Mouse (Mus musculus): Measurements from ENCODE around the gene Rrp9.
"Not testable (repeated sequence)": the region's sequence is repeated elsewhere in the genome, so short reads cannot be mapped to it uniquely, and the experiment has no call there.

Rrp9 gene

DNA sequence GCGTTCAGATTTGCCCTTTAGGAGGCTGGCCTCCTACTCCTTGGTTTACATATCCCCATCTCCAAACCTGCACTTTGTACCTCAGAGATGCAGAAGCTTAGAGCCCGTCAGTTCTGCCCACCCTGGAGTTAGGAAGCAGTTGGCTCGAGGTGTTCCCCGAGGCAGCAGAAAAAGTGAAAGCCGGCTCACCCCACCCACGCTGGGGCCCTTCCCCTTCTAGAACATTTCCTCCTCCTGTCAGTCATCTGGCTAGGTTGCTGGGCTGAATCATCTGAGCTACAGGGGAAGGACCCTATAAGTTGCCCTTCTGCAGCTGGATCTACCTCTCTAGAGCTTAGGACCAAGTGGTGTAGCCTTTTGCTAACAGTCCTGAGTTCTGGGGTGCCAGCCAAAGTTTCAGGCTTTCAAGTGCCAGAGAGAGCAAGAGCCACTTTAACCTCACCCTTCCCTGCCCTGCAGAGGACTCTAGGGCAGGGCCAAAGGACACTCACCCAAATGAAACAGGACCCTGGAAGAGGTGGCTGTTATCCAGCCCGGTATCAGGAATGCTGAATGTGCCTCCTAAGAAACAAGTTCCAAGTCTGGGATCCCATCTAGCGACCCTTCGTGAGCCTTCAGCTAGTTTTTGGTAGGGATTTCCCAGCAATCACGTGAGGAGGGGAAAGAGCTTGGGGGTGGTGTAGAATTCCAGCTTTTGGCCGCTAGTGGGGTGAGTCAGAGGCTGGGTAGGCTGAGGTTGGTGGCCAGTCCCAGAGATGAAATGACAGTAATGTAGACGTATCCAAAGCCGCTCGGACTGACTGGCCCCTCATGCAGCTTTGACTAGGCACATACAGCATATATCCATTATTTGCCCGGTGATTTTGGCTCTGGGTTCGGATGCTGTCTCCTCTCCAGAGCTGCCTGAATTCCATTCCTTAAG is 500 bp downstream of the Rrp9 start:
- DNase-seq = peak; percentile 80 to 83

DNA sequence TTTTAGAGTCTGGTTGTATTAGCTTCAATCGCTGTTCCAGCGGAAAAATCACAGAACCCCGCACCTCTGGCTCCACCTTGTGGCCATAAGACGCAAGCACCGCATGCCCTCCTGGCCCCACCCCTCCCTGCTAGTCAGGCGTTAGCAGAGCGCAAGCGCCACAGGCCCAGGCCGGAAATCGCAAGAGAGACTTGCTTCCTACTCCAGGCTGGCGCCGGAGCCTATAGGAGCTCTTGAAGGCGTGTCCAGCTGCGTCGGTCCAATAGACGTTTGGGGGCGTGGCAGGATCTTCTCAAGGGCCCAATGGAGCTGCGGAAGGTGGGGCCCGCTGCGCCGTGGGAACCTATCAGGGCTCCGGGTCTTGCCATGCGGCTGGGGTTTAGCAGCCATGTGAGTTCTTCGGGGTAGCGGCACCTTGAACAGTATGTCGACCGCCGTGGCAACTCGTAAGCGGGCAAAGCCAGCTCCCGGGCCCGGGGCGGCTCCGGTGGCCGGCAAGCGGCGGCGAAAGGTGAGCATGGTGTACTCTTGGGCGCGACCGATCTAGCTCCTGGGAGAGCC is 1.2 kb downstream of the Rrp9 start, which contains the start of gene Parp3:
TSS of gene Parp3 (minus strand) at position 26 of the 561 bp plus-strand sequence.
- peak; percentile 99 to 100 for DNase-seq

- peak in 1 of 2 experiments; percentile 17 for DNase-seq
Observed at GRCm38 (mm10) chr9:106477649-106478048, 1.9 kb downstream of the Rrp9 start.

- DNase-seq = no peak
Observed at GRCm38 (mm10) chr9:106478101-106478500, 2.3 kb downstream of the Rrp9 start.

- DNase-seq = peak in 1 of 2 experiments; percentile 16
Observed at GRCm38 (mm10) chr9:106480541-106480940, 4.8 kb downstream of the Rrp9 start.

GRCm38 (mm10) chr9:106481075-106481474 is 5.3 kb downstream of the Rrp9 start:
- DNase-seq = peak in 1 of 2 experiments; percentile 21

- DNase-seq = peak in 1 of 2 experiments; percentile 15
Observed at GRCm38 (mm10) chr9:106481676-106482075, 5.9 kb downstream of the Rrp9 start.

DNA sequence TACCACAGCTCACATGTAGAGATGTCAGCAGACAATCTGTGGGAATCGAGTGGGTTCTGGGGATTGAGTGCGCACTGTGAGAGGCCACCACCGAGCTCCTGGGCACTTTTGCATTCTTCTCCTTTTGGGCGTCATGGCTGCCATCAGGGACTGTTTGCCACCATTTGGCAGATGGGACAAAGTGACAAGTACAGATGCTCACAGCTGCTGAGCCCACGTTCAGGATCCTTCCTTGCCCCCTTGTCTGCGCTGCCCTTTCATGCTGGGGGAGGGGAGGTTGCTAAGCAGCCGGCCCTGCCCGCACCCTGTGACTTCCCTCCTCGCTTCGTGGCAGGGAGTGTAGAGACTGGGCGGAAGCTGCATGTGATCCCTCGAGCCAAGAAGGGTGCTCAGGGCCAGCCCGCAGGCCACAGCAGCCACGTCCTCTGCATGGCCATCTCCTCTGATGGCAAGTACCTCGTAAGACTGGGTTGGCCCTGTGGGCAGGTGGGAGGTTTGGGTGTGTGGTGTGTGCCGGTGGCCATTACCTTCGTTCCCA is 6.9 kb downstream of the Rrp9 start:
- peak in 1 of 2 experiments; percentile 10 for DNase-seq

DNA sequence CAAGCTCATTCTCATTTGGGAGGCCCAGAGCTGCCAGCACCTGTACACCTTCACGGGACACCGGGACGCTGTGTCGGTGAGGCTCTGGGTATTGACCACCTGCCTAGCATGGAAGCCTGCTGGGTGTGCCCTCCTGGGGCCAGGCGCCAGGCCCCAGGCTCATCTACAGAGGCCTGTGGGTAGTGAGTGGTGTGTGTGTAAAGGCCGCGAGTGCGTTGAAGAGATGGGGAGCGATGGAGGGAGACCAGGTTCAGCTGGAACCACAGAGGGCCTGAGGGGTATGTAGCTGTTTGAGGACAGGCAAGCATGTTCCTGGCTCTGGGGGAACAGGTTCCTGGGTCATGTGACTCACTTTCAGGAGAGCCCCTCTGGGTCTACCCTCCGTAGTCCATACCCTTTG is 7.4 kb downstream of the Rrp9 start:
- peak in 1 of 2 experiments; percentile 23 for DNase-seq

GRCm38 (mm10) chr9:106483606-106484005 is 7.8 kb downstream of the Rrp9 start:
- peak in 1 of 2 experiments; percentile 20 for DNase-seq

GRCm38 (mm10) chr9:106485076-106485475 is 9.3 kb downstream of the Rrp9 start:
- no peak for DNase-seq

DNA sequence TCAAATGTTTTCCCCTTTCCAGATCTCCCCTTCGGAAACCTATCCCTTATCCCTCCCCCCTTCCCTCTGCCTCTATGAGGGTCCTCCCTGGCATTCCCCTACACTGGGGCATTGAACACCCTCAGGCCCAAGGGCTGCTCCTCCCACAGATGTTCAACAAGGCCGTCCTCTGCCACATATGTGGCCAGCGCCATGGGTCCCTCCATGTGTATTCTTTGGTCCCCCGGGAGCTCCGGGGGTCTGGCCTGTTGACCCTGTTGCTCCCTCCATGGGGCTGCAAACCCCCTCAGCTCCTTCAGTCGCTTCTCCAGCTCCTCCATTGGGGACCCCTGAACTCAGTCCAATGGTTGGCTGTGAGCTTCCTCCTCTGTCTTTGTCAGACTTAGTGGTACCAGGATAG is 11.8 kb downstream of the Rrp9 start:
- DNase-seq = not testable (repeated sequence)

GRCm38 (mm10) chr9:106499667-106500066 is 23.9 kb downstream of the Rrp9 start, which contains the start of gene Iqcf1:
Iqcf1 (plus strand) TSS chr9:106499967.
- no peak for DNase-seq

DNA sequence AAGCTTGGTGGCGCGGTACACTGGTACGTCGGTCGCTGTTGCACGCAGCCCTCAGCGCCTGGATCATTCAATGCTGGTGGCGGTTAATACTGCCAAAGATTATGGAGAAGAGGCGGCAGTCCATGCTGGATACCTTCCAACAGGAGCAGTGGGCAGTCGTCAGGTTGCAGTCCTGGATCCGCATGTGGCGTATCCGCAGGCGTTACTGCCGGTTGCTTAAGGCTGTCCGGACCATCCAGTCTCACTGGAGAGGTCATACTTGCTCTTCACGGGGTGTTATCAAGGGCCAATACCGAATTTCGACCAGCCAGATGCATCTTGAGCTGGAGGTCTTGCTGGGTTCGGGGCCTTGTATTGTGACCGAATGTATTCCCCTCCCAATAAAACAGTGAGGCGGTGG is 26.1 kb downstream of the Rrp9 start:
- DNase-seq = no peak

DNA sequence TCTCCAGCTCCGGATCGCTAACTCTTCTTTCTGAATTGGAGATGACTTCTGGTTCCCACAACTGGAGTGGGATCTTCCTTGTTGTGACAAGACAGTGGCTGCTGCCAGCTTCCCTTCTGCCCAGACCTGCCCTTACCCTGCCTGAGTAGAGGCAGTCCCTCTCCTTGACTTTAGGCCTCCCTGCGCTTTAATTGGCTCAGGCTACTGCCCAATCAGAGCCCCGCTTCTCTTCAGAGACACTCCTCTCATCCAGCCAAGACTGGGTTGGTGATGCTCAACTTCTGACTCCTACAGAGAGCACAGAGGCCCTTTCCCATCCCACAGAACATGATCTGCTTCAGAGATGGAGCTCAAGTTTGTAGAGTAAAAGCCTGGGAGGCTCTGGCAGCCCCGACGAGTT is 28.5 kb downstream of the Rrp9 start:
- no peak for DNase-seq

- DNase-seq = no peak
Observed at GRCm38 (mm10) chr9:106509356-106509755, 33.6 kb downstream of the Rrp9 start.

- DNase-seq = peak; percentile 27 to 45
Observed at GRCm38 (mm10) chr9:106512729-106513450, 37.1 kb downstream of the Rrp9 start.

GRCm38 (mm10) chr9:106513566-106513965 is 37.8 kb downstream of the Rrp9 start:
- DNase-seq = no peak

- no peak for DNase-seq
Observed at GRCm38 (mm10) chr9:106514273-106514672, 38.5 kb downstream of the Rrp9 start, which contains the start of gene Iqcf5. Iqcf5 (plus strand) TSS chr9:106514573.

DNA sequence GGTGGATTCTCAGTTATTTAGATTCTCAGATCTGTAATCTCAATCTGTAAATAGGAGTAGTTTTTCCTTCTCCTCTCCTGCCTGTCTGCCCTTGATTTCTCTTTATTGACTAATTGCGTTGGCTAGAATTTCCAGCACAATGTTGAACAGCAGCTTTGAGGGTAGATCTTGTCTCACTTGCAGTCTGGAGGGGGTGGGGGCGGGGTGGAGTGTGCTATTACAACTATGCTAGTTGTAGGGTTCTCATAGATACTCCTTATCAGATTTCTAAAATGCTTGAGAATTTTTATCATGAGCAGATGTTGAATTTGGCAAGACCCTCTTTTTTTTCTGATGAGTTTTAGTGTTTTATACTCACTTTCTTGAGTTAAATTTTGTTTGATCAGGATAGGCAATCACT is 43.7 kb downstream of the Rrp9 start:
- no peak for DNase-seq

- no peak for DNase-seq
Observed at GRCm38 (mm10) chr9:106519909-106520308, 44.1 kb downstream of the Rrp9 start.

DNA sequence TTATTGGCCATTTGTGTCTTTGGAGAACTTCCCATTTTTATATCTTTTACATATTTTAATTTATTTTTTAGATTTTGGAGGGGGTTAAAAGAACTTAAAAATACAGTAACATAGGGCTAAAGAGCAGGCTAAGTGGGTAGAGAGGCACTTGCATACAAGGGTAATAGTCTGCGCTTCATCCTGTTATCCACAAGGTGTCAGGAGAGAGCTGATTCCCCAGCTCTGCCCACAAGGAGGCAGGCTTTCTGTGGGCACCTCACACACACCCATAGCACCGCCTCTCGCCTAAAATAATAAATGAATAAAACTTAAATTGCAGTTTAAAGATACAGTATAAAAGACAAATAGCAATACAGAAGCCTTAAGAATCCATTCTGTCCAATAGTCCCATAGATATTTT is 56.1 kb downstream of the Rrp9 start:
- peak in 1 of 2 experiments; percentile 21 for DNase-seq

- DNase-seq = no peak
Observed at GRCm38 (mm10) chr9:106534296-106534695, 58.5 kb downstream of the Rrp9 start.
